Mouse (Mus musculus) frontal cortex, postnatal 10 days (tissue): ENCODE measurements around the gene Tas2r103.

ENCODE experiments used
- DNase-seq, 2 experiments: peaks; one replicate each; pipeline ENCODE4 v3.0.0; 2022; ENCODE audit warnings: low spot score in 2 of 2, mixed read lengths in 1 of 2

The Tas2r103 gene

GRCm38 (mm10) chr6:133037001-133037400 lies at the start of gene Tas2r103:
Gene Tas2r103, minus strand, starts transcription at chr6:133037101.
- no peak for DNase-seq

GRCm38 (mm10) chr6:133055716-133056115 lies 18.8 kb upstream of the Tas2r103 start, which contains the start of gene Tas2r140:
Gene Tas2r140, minus strand, starts transcription at chr6:133055816.
- DNase-seq: no peak
